Mouse (Mus musculus): ENCODE data around the gene Gpr179. TPM values are rescaled to one million over a fixed set of nuclear protein-coding genes. Genes with fewer than 3 reads are reported as not detected.
"Not testable (repeated sequence)": the region's sequence is repeated elsewhere in the genome, so short reads cannot be mapped to it uniquely, and the experiment has no call there.

The Gpr179 gene
- polyA plus RNA-seq, 1 experiment, result 0.05 TPM

GRCm38 (mm10) chr11:97330315-97330714 lies 21.6 kb downstream of the Gpr179 start:
- WGBS, result 94% methylated on average over 1 of the region's 1 CpGs
- H3K4me1 ChIP-seq (ENCODE audit: control insufficient read depth, insufficient read depth, insufficient read length), result no peaks in the 10 kb centered on the region
- DNase-seq (ENCODE audit: low read depth in 1 of 2, low spot score in 2 of 2), result no peak
- H3K27ac ChIP-seq (ENCODE audit: insufficient read depth, low read length), result no peak overlapping the region
- TF ChIP-seq CTCF (IDR thresholded peaks at IDR 0.05; ENCODE audit: extremely low read depth, insufficient read depth, insufficient read length, insufficient replicate concordance) (no peak), POLR2A (IDR thresholded peaks at IDR 0.05; ENCODE audit: low read depth, low read length) (no peak)
- H3K27me3 ChIP-seq (ENCODE audit: control insufficient read depth, insufficient read depth, low read length), result no peaks in the 10 kb centered on the region
- no peak overlapping the region for H3K4me3 ChIP-seq (ENCODE audit: extremely low read depth, insufficient read depth, insufficient read length)
- peaks cover 14% of the 10 kb centered on the region for H3K36me3 ChIP-seq (ENCODE audit: control insufficient read depth, insufficient read depth, low read length)

GRCm38 (mm10) chr11:97328148-97328547 lies 23.7 kb downstream of the Gpr179 start:
- DNase-seq (ENCODE audit: low read depth in 1 of 2, low spot score in 2 of 2), result peak in 1 of 2 experiments; percentile 40
- H3K36me3 ChIP-seq (ENCODE audit: control insufficient read depth, insufficient read depth, low read length), result peaks cover 16% of the 10 kb centered on the region

GRCm38 (mm10) chr11:97325224-97325623 lies 26.7 kb downstream of the Gpr179 start:
- Histone ChIP-seq H3K4me3 (ENCODE audit: extremely low read depth, insufficient read depth, insufficient read length) (no peak overlapping the region), H3K27me3 (ENCODE audit: control insufficient read depth, insufficient read depth, low read length) (no peaks in the 10 kb centered on the region), H3K4me1 (ENCODE audit: control insufficient read depth, insufficient read depth, insufficient read length) (no peaks in the 10 kb centered on the region; the same call in 1 of the 2 replicates), H3K27ac (ENCODE audit: insufficient read depth, low read length) (no peak overlapping the region), H3K36me3 (ENCODE audit: control insufficient read depth, insufficient read depth, low read length) (peaks cover 16% of the 10 kb centered on the region)
- TF ChIP-seq POLR2A (IDR thresholded peaks at IDR 0.05; ENCODE audit: low read depth, low read length), result no peak
- no peak for TF ChIP-seq CTCF (IDR thresholded peaks at IDR 0.05; ENCODE audit: extremely low read depth, insufficient read depth, insufficient read length, insufficient replicate concordance)
- no peak for DNase-seq (ENCODE audit: low read depth in 1 of 2, low spot score in 2 of 2)
- 64% methylated on average over 1 of the region's 1 CpGs for WGBS

More at GRCm38 (mm10) chr11:97328148-97328547, 23.7 kb downstream of the Gpr179 start:
- no peaks in the 10 kb centered on the region for H3K4me1 ChIP-seq (ENCODE audit: control insufficient read depth, insufficient read depth, insufficient read length)
- peak; percentile 82; the same call in 1 of the 2 replicates for TF ChIP-seq CTCF (IDR thresholded peaks at IDR 0.05; ENCODE audit: extremely low read depth, insufficient read depth, insufficient read length, insufficient replicate concordance)
- TF ChIP-seq POLR2A (IDR thresholded peaks at IDR 0.05; ENCODE audit: low read depth, low read length), result no peak
- no peak overlapping the region for H3K4me3 ChIP-seq (ENCODE audit: extremely low read depth, insufficient read depth, insufficient read length)
- WGBS, result 23% methylated on average over 9 of the region's 9 CpGs
- H3K27me3 ChIP-seq (ENCODE audit: control insufficient read depth, insufficient read depth, low read length), result no peaks in the 10 kb centered on the region
- no peak overlapping the region for H3K27ac ChIP-seq (ENCODE audit: insufficient read depth, low read length)

GRCm38 (mm10) chr11:97321894-97322600 lies 29.8 kb downstream of the Gpr179 start:
- not testable (repeated sequence) for H3K27ac ChIP-seq (ENCODE audit: insufficient read depth, low read length); H3K36me3 ChIP-seq (ENCODE audit: control insufficient read depth, insufficient read depth, low read length); H3K4me3 ChIP-seq (ENCODE audit: extremely low read depth, insufficient read depth, insufficient read length); H3K27me3 ChIP-seq (ENCODE audit: control insufficient read depth, insufficient read depth, low read length); H3K4me1 ChIP-seq (ENCODE audit: control insufficient read depth, insufficient read depth, insufficient read length); DNase-seq (ENCODE audit: low read depth in 1 of 2, low spot score in 2 of 2)
- 85% methylated on average over 8 of the region's 8 CpGs for WGBS

- TF ChIP-seq POLR2A (IDR thresholded peaks at IDR 0.05; ENCODE audit: low read depth, low read length) (no peak), CTCF (IDR thresholded peaks at IDR 0.05; ENCODE audit: extremely low read depth, insufficient read depth, insufficient read length, insufficient replicate concordance) (no peak)
- no peak for DNase-seq (ENCODE audit: low read depth in 1 of 2, low spot score in 2 of 2)
- H3K27ac ChIP-seq (ENCODE audit: insufficient read depth, low read length), result no peak overlapping the region
- H3K27me3 ChIP-seq (ENCODE audit: control insufficient read depth, insufficient read depth, low read length), result no peaks in the 10 kb centered on the region
- WGBS, result 94% methylated on average over 8 of the region's 8 CpGs
- peaks cover 4% of the 10 kb centered on the region for H3K36me3 ChIP-seq (ENCODE audit: control insufficient read depth, insufficient read depth, low read length)
- no peaks in the 10 kb centered on the region; the same call in 1 of the 2 replicates for H3K4me1 ChIP-seq (ENCODE audit: control insufficient read depth, insufficient read depth, insufficient read length)
- H3K4me3 ChIP-seq (ENCODE audit: extremely low read depth, insufficient read depth, insufficient read length), result no peak overlapping the region
Observed at GRCm38 (mm10) chr11:97321197-97321596, 30.7 kb downstream of the Gpr179 start.

- H3K4me1 ChIP-seq (ENCODE audit: control insufficient read depth, insufficient read depth, insufficient read length), result no peaks in the 10 kb centered on the region
- TF ChIP-seq POLR2A (IDR thresholded peaks at IDR 0.05; ENCODE audit: low read depth, low read length) (peak; percentile 18; the same call in 1 of the 2 replicates), CTCF (IDR thresholded peaks at IDR 0.05; ENCODE audit: extremely low read depth, insufficient read depth, insufficient read length, insufficient replicate concordance) (no peak)
- DNase-seq (ENCODE audit: low read depth in 1 of 2, low spot score in 2 of 2), result peak; percentile 96
- peaks cover 4% of the 10 kb centered on the region for H3K27me3 ChIP-seq (ENCODE audit: control insufficient read depth, insufficient read depth, low read length)
- WGBS, result under 1% methylated on average over 50 of the region's 50 CpGs
- peak within 1 kb of the TSS; percentile 21; the same call in 1 of the 2 replicates for H3K27ac ChIP-seq (ENCODE audit: insufficient read depth, low read length)
- no peaks in the 10 kb centered on the region for H3K36me3 ChIP-seq (ENCODE audit: control insufficient read depth, insufficient read depth, low read length)
- H3K4me3 ChIP-seq (ENCODE audit: extremely low read depth, insufficient read depth, insufficient read length), result peak within 1 kb of the TSS; percentile 63
Observed at GRCm38 (mm10) chr11:97315504-97316503, 36.1 kb downstream of the Gpr179 start, which contains the start of gene Mrpl45. TSS of gene Mrpl45 (plus strand) at chr11:97315716.

All from spleen, adult 2 months (tissue).